Mouse (Mus musculus): ENCODE measurements around the gene Sft2d2. TPM values are rescaled to one million over a fixed set of nuclear protein-coding genes. Genes with fewer than 3 reads are reported as not detected.

The Sft2d2 gene
- polyA plus RNA-seq, 1 experiment, result 106 TPM

DNA sequence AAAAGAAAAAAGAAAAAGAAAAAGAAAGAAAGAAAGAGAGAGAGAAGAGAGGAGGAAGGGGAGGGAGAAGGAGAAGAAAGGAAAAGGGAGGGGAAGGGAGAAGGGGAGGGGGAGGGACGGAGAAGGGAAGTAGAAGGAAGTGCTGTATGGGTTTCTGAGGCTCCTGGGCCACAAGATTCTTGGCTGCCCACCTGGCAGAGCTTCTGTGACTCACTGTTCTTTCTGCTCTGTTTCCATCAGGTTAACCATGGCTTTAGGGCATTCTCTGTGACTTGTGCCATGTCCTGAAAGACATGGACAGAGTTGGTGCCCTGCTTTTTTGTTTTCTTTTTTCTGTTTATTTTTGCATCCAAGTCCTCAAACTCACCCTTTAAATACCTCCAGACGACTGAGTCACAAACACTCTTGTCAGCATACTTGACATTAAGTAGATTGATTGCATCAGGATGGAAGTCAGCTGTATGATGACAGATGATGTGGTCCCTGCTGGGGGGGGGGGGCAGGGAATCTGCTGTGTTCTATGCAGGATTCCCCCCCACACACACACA, 9.3 kb upstream of the Sft2d2 start:
- Histone ChIP-seq H3K4me3 (ENCODE audit: insufficient read depth, low read length) (no peak overlapping the region), H3K4me1 (ENCODE audit: control insufficient read depth, insufficient read depth, low read length) (peaks cover 4% of the 10 kb centered on the region; the same call in 1 of the 2 replicates), H3K27ac (ENCODE audit: insufficient read depth, low read depth, low read length) (no peak overlapping the region)
- no peak for TF ChIP-seq POLR2A (IDR thresholded peaks at IDR 0.05; ENCODE audit: borderline replicate concordance, low read depth, low read length)
- TF ChIP-seq CTCF (IDR thresholded peaks at IDR 0.05; ENCODE audit: low read depth, low read length), result no peak

DNA sequence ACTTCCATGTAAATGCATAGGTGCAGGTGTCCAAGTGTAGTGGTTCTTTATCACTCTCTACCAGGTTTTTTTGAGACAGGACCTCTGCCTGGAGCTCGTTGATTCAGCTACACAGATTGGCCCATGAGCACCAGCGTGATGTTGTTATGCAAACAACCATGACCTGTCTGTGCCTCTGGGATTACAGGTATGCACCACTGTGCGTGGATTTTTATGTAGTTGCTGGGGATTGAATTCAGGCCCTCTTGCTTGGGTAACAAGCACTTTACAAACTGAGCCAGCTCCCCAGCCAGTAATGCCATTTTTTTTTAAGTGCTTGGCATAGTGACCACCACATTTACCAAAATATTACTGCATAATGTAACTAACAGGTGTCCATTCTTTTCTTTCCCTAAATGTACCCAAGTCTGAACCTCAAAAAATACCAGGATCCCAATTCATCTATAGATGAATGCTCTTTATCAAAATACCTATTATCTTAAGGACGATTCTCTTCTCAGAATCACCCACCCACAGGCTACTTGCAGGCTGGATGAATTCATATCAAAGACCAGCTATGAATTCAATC, 7.3 kb upstream of the Sft2d2 start:
- Histone ChIP-seq H3K27ac (ENCODE audit: insufficient read depth, low read depth, low read length) (no peak overlapping the region), H3K4me1 (ENCODE audit: control insufficient read depth, insufficient read depth, low read length) (peaks cover 9% of the 10 kb centered on the region), H3K4me3 (ENCODE audit: insufficient read depth, low read length) (no peak overlapping the region)
- TF ChIP-seq POLR2A (IDR thresholded peaks at IDR 0.05; ENCODE audit: borderline replicate concordance, low read depth, low read length), result no peak
- no peak for TF ChIP-seq CTCF (IDR thresholded peaks at IDR 0.05; ENCODE audit: low read depth, low read length)

DNA sequence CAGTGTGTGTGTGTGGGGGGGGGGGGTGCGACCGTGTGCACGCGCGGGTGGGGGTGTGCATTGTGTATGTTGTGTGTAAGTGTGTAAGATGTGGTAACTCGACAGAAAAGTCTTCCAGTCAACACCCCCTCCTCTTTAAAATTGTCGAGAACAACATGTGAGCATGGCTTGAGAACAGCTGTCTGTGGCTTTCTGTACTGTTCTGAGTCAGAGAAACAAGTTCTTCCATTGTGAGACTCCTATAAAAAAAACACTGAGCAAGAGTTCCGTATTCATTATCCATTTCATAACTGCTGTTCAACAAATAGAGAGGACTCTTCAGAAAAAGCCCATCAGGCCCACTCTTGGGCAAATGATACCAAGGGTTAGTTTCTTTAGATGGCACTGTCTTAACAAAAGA, 6.5 kb upstream of the Sft2d2 start:
- TF ChIP-seq CTCF (IDR thresholded peaks at IDR 0.05; ENCODE audit: low read depth, low read length) (no peak), POLR2A (IDR thresholded peaks at IDR 0.05; ENCODE audit: borderline replicate concordance, low read depth, low read length) (no peak)
- Histone ChIP-seq H3K4me1 (ENCODE audit: control insufficient read depth, insufficient read depth, low read length) (peaks cover 9% of the 10 kb centered on the region), H3K27ac (ENCODE audit: insufficient read depth, low read depth, low read length) (no peak overlapping the region), H3K4me3 (ENCODE audit: insufficient read depth, low read length) (no peak overlapping the region)

DNA sequence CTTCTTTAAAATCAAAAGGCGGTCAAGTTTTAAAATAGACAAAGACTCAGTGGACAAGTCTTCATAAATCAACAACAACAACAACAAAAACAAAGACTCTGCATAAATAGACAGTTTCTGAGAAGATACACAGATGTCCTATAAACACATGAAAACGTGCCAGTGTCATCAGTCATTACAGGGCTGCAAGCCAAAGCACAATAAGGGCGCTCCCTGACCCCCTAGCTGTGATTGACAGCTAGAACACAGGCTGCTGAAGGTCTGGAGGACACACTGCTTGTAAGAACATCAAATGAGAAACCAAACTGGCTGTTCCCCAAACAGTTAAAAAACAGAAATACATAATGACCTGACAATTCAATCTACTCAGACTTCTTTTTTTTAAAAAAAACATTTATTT, 5.4 kb upstream of the Sft2d2 start:
- Histone ChIP-seq H3K4me1 (ENCODE audit: control insufficient read depth, insufficient read depth, low read length) (peaks cover 20% of the 10 kb centered on the region), H3K4me3 (ENCODE audit: insufficient read depth, low read length) (no peak overlapping the region), H3K27ac (ENCODE audit: insufficient read depth, low read depth, low read length) (no peak overlapping the region)
- TF ChIP-seq CTCF (IDR thresholded peaks at IDR 0.05; ENCODE audit: low read depth, low read length) (no peak), POLR2A (IDR thresholded peaks at IDR 0.05; ENCODE audit: borderline replicate concordance, low read depth, low read length) (no peak)

DNA sequence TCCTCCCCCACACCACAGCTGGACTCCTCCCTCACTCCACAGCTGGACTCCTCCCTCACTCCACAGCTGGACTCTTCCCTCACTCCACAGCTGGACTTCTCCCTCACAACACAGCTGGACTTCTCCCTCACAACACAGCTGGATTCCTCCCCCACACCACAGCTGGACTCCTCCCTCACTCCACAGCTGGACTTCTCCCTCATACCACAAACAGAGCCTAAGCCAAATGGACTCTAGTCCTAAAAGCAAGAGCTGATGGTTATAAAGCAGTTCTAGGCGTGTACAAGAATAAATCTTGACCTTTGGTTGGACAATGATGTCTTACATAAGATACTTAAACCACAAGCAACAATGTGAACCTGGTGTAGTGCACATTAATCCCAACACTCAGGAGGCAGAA, 4.7 kb upstream of the Sft2d2 start:
- Histone ChIP-seq H3K4me3 (ENCODE audit: insufficient read depth, low read length) (no peak overlapping the region), H3K27ac (ENCODE audit: insufficient read depth, low read depth, low read length) (no peak overlapping the region), H3K4me1 (ENCODE audit: control insufficient read depth, insufficient read depth, low read length) (peaks cover 20% of the 10 kb centered on the region)
- TF ChIP-seq POLR2A (IDR thresholded peaks at IDR 0.05; ENCODE audit: borderline replicate concordance, low read depth, low read length), result no peak
- TF ChIP-seq CTCF (IDR thresholded peaks at IDR 0.05; ENCODE audit: low read depth, low read length), result no peak

DNA sequence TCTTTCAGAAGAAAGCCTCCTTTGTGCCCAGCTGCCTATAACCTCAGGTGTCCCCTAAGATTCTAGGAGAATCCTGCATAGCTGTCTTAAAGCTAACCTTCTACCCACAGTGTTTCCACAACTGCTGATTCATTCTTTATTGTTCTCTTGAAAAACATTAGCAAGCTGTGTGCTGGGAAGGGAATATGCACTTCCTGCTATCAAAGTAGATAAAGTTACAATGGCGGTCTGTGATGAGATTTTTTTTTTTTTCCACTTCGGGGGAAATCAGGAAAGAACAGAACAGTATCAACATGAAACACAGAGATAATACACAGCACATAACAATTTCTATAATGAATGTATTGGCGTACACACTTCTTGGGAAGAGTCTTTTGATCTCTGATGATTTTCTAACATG, 3.6 kb upstream of the Sft2d2 start:
- Histone ChIP-seq H3K27ac (ENCODE audit: insufficient read depth, low read depth, low read length) (peak overlapping the region; percentile 10; the same call in 1 of the 2 replicates), H3K4me1 (ENCODE audit: control insufficient read depth, insufficient read depth, low read length) (peaks cover 20% of the 10 kb centered on the region), H3K4me3 (ENCODE audit: insufficient read depth, low read length) (no peak overlapping the region)
- TF ChIP-seq CTCF (IDR thresholded peaks at IDR 0.05; ENCODE audit: low read depth, low read length) (no peak), POLR2A (IDR thresholded peaks at IDR 0.05; ENCODE audit: borderline replicate concordance, low read depth, low read length) (no peak)

DNA sequence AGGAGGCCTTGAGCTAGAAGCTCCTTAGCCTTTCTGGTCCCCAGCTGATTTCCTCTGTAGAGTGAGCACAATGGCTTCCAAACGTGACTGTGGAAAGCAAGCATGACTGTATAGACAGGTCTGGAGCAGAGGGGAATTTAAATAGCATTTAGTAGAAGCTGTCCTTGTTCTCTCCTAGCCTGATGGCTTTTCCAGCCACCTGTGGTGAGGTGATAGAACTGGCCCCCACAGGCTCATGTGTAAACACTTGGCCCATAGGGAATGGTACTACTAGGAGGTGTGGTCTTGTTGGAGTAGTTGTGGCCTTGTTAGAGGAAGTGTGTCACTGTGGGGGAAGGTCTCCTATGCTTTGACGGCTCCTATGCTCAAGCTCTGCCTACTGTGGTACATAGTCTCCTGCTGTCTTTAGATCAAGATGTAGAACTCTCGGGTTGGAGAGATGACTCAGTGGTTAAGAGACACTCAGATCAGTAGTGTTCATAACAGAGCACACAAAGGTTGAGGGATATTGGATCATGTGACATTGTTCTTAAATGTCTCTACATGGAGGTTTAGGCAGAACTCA, 1.2 kb upstream of the Sft2d2 start:
- H3K27ac ChIP-seq (ENCODE audit: insufficient read depth, low read depth, low read length), result no peak overlapping the region; the same call in 1 of the 2 replicates
- TF ChIP-seq CTCF (IDR thresholded peaks at IDR 0.05; ENCODE audit: low read depth, low read length) (no peak), POLR2A (IDR thresholded peaks at IDR 0.05; ENCODE audit: borderline replicate concordance, low read depth, low read length) (no peak)
- peaks cover 36% of the 10 kb centered on the region for H3K4me1 ChIP-seq (ENCODE audit: control insufficient read depth, insufficient read depth, low read length)
- no peak overlapping the region for H3K4me3 ChIP-seq (ENCODE audit: insufficient read depth, low read length)

DNA sequence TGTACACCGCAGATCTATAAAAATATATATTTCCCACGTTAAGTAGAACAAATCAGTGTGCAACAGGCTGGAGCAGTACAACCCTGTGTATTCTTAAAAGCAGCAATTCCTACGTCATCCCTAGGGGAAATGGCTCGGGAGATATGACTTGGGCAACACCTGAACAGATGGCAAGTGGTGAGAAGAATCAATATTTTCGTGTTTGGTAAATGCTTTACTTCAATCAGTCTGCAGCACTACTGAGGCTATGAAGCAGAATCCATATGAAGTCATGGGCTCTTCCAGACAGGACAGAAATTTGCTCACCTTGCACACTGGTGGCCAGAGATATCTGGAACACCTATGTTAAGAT, 400 bp upstream of the Sft2d2 start:
- H3K4me1 ChIP-seq (ENCODE audit: control insufficient read depth, insufficient read depth, low read length), result peaks cover 44% of the 10 kb centered on the region
- TF ChIP-seq POLR2A (IDR thresholded peaks at IDR 0.05; ENCODE audit: borderline replicate concordance, low read depth, low read length), result no peak
- peak overlapping the region; percentile 77 for H3K27ac ChIP-seq (ENCODE audit: insufficient read depth, low read depth, low read length)
- peak overlapping the region; percentile 88 for H3K4me3 ChIP-seq (ENCODE audit: insufficient read depth, low read length)

DNA sequence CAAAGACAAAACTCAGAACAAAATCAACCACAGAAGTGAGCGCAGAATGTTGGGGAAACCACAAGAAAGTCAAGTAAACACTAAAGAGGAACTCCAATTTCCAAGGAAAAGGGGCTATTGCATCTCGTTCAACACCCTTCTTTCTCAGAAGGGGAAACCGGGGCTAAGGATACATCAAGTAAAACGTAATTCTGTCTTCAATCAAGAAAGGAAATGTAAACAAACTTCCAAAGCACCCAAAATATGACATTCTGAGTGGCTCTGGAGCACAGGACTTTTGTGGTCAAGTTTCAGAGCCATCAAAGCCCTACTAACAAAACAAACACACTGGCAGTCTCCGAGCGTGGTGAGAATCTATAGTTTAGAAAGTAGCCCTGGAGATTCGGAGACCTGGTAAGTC, 812 bp downstream of the Sft2d2 start:
- peaks cover 53% of the 10 kb centered on the region for H3K4me1 ChIP-seq (ENCODE audit: control insufficient read depth, insufficient read depth, low read length)
- peak overlapping the region; percentile 88 for H3K4me3 ChIP-seq (ENCODE audit: insufficient read depth, low read length)
- H3K27ac ChIP-seq (ENCODE audit: insufficient read depth, low read depth, low read length), result peak overlapping the region; percentile 91
- TF ChIP-seq POLR2A (IDR thresholded peaks at IDR 0.05; ENCODE audit: borderline replicate concordance, low read depth, low read length) (no peak), CTCF (IDR thresholded peaks at IDR 0.05; ENCODE audit: low read depth, low read length) (no peak)

DNA sequence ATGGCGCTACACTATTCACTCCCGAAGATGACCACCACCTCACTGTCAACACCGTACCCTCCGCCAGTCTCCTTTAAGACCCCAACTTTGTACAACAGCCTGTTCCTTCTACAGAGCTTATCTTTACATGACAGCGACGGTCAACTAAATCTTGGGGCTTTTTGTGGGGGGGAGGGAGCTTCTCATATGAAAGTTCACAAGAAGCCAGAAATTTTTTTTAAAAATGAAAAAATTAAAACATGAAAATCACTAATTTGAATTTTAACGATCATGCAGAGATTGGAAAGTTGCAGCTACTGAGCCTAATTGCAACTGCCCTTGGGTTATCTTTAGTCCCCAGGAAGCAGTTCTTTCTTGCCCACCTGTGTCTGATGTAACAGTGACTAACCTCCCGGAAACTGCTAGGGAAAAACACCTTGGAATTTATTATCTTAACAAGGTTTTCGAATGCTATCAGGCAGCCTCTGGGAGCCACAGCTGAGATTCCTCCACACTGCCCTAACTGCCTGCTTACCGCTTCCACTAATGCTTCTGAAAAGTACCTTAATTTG, 1.4 kb downstream of the Sft2d2 start:
- TF ChIP-seq POLR2A (IDR thresholded peaks at IDR 0.05; ENCODE audit: borderline replicate concordance, low read depth, low read length) (no peak), CTCF (IDR thresholded peaks at IDR 0.05; ENCODE audit: low read depth, low read length) (no peak)
- H3K27ac ChIP-seq (ENCODE audit: insufficient read depth, low read depth, low read length), result peak overlapping the region; percentile 91
- peaks cover 58% of the 10 kb centered on the region for H3K4me1 ChIP-seq (ENCODE audit: control insufficient read depth, insufficient read depth, low read length)
- peak overlapping the region; percentile 88 for H3K4me3 ChIP-seq (ENCODE audit: insufficient read depth, low read length)

Measured in bone marrow macrophage, adult 2 months (primary cell).